8 mouse cellular contexts compared by ENCODE assay signal in the genomic region with DNA sequence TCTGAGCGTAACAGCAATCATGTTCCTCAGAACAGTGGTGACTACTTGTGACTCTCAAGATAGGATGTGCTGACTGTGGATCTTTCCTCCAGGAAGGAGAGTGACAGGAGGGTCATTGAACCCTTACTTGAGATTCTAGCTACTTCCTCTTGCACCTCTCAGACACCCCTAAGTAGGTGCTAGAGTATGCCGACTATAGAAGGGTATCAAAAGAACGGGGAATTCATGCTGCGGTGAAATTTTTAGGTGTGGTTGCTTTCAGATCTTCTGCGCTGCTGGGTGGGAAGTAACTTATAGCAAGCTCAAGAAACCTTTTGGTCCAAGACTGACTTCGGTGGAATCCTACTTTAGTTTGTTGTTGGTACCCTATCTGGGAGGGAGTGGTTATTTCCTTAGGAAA. TPM values are rescaled to one million over a fixed set of nuclear protein-coding genes. Genes with fewer than 3 reads are reported as not detected.
A peak's percentile ranks its signal among the peaks of the same experiment; 100 is the strongest.
DNase-seq lines count a peak whose midpoint lies in the region; ATAC-seq and TF ChIP-seq lines count a peak whose summit lies in the region.
"Had no signal": no experiment of that assay in that cellular context is flagged by ENCODE, and none has a peak within 500 bp of the region (broad histone marks: within the 10 kb centered on the region; RNA-seq: fewer than 3 reads in every experiment).

No protein-coding gene starts in this region.

- no peak for ATAC-seq in forebrain, embryonic 15.5 days (replicated peaks)

- TF ChIP-seq CTCF in spleen, adult 2 months (IDR thresholded peaks at IDR 0.05; ENCODE audit: extremely low read depth, insufficient read depth, insufficient read length, insufficient replicate concordance), result no peak

- no peaks in the 10 kb centered on the region for H3K36me3 ChIP-seq in spleen, adult 2 months (ENCODE audit: control insufficient read depth, insufficient read depth, low read length)
- H3K36me3 ChIP-seq in forebrain, embryonic 15.5 days, result no peaks in the 10 kb centered on the region

- H3K4me2 ChIP-seq in forebrain, embryonic 15.5 days (replicated peaks), result no peak overlapping the region

- peak; percentile 17; the same call in 1 of the 2 replicates for TF ChIP-seq POLR2A in spleen, adult 2 months (IDR thresholded peaks at IDR 0.05; ENCODE audit: low read depth, low read length)

- H3K27me3 ChIP-seq in spleen, adult 2 months (ENCODE audit: control insufficient read depth, insufficient read depth, low read length), result no peaks in the 10 kb centered on the region
- no peaks in the 10 kb centered on the region for H3K27me3 ChIP-seq in forebrain, embryonic 15.5 days

- peak; percentile 60 to 66 for DNase-seq in spleen, adult 2 months (ENCODE audit: low read depth in 1 of 2, low spot score in 2 of 2)
- no peak for DNase-seq in spleen, postnatal 14 days (ENCODE audit: low spot score in 2 of 2)
- peak; percentile 55 for DNase-seq in lung, postnatal 25 days (ENCODE audit: low spot score)
- no peak for DNase-seq in yolk sac, embryonic 10.5 days (ENCODE audit: low spot score)
- no peak for DNase-seq in frontal cortex, postnatal 10 days (ENCODE audit: low spot score in 2 of 2)
- no peak for DNase-seq in cerebellum, postnatal 14 days
- DNase-seq: layer of hippocampus, postnatal 36 days had no signal

- H3K4me3 ChIP-seq in spleen, adult 2 months (ENCODE audit: extremely low read depth, insufficient read depth, insufficient read length), result peak overlapping the region; percentile 89
- H3K4me3 ChIP-seq in forebrain, embryonic 15.5 days, result peak overlapping the region; percentile 99; the same call in 1 of the 2 replicates

- WGBS in spleen, adult 2 months, result 12% methylated on average over 6 of the region's 6 CpGs
- 93% methylated on average over 6 of the region's 6 CpGs for WGBS in forebrain, embryonic 15.5 days

- H3K9ac ChIP-seq in forebrain, embryonic 15.5 days (replicated peaks), result no peak overlapping the region

- peak overlapping the region; percentile 100 for H3K27ac ChIP-seq in spleen, adult 2 months (ENCODE audit: insufficient read depth, low read length)
- H3K27ac ChIP-seq in forebrain, embryonic 15.5 days (replicated peaks), result peak overlapping the region; percentile 99; the same call in 1 of the 2 replicates

- peaks cover 13% of the 10 kb centered on the region for H3K4me1 ChIP-seq in spleen, adult 2 months (ENCODE audit: control insufficient read depth, insufficient read depth, insufficient read length)
- peaks cover 23% of the 10 kb centered on the region for H3K4me1 ChIP-seq in forebrain, embryonic 15.5 days

- no peaks in the 10 kb centered on the region for H3K9me3 ChIP-seq in forebrain, embryonic 15.5 days

RNA-seq across cellular contexts. Expression of a gene that starts 53.9 kb away (rescaled TPM):
- polyA plus RNA-seq in spleen, adult 2 months (2012; rRNA removed), result 56.8 and 83.9 TPM in 2 replicates
- 123 and 128 TPM in 2 replicates for polyA plus RNA-seq in forebrain, embryonic 15.5 days (2015; fragmentation: Nextera tagmentation; extraction: Ambion mirVana)

Comparison
In these comparisons a context has a peak if more than half of its experiments do, and no peak if none do; other contexts are left out.
1. DNase-seq: peak in spleen, adult 2 months (2 of 2) and lung, postnatal 25 days (single experiment); none in spleen, postnatal 14 days (0 of 2), yolk sac, embryonic 10.5 days (single experiment), frontal cortex, postnatal 10 days (0 of 2) and cerebellum, postnatal 14 days (0 of 2).